Mouse (Mus musculus) frontal cortex, postnatal 14 days (tissue): Measurements from ENCODE around the gene Emc10.

Source experiments
- DNase-seq, 2 experiments: peaks; one replicate each; pipeline ENCODE4 v3.0.0; 2022; ENCODE audit warnings: low spot score in 2 of 2

Gene Emc10

DNA sequence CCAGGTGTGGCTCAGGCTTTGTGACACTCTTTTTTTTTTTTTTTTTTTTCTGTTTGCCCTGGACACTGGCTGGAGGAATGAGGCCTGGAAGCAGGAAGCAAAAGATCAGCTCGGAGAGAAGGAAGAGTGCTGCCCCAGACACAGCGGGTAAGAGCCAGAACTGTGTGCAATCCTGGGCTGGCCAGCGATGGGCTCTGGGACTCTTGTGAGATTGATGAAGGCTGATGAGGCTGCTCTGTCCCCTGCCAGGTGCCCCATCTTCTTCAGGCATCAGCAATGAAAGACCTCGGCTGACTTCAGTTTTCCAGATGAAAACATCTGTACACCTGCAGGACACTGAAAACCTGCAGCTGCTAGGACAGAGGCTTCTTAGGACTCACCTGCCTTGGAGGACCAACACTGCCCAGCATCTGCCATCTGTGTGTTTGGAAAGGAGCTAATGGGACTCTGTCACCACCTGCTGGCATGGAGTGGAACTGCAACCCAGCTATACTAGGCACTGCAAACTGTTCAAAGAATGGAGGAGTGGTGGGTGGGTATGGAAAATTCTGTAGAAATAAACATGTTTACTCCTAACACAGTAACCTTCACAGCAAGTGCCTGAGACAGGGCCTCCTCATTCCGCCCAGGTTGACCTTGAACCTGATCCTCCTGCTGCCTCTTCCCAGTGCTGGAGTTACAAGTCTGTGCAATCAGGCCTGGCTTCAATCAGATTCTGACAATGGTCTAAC is 11.3 kb downstream of the Emc10 start:
- peak; percentile 62 to 81 for DNase-seq

DNA sequence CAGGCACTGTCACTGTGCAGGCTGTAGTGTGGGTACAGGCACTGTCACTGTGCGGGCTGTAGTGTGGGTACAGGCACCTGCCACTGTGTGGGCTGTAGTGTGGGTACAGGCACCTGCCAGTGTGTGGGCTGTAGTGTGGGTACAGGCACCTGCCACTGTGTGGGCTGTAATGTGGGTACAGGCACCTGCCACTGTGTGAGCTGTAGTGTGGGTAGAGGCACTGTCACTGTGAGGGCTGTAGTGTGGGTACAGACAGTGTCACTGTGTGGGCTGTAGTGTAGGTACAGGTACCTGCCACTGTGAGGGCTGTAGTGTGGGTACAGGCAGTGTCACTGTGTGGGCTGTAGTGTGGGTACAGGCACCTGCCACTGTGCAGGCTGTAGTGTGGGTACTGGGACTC is 12.2 kb downstream of the Emc10 start:
- no peak for DNase-seq

DNA sequence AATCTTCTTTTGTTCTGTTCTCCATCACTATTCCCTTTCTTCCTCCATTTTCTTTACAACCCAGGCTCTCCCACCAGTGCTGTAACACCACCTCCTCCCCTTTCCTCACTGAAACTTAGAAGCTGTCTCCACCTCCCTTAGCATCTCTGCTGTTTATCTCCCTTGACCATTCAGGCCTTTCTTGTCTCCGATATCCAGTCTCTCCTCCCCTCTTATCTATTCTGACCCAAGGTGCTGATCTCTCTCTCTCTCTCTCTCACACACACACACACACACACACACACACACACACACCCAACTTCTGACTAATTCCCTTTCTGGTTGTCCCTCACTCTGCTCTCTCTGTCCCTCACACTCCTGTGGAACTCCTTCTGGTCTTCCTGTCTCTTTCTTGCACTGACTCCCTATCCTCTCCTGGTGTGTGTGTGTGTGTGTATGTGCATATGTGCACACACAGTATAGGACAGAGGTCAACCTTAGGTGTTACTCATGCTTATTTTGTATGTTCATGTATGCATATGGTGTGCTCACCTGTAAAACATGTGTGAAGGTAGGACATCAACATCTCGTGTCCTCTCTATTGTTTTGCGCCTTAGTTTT is 13.4 kb downstream of the Emc10 start:
- no peak for DNase-seq

DNA sequence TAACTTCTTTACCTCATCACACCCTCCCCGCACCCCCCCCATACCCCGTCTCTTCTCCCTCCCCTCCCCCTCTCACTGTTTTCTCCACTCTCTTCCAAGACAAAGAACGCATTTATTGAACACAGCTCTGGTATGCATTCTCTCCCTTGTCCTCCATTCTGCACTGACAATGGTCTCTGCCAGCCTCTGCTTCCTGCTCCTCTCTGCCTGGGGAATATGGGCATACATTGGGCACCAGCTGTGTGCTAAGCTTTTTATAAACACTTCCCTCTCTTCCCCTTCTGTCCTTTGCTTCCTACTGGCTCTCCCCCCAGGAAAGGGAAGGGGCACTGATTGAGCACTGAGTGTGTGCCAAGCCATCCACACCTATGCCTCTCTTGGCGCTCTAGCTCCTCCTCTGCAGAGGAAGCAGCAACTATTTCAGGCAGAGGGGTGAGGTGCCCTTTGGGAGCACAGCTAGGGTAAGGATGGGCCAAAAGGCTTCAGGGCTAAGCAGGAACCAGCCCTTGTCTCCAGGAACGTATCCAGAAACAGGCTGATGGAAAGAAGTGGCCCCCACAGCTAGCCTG is 21.2 kb downstream of the Emc10 start:
- peak; percentile 3 to 6 for DNase-seq

DNA sequence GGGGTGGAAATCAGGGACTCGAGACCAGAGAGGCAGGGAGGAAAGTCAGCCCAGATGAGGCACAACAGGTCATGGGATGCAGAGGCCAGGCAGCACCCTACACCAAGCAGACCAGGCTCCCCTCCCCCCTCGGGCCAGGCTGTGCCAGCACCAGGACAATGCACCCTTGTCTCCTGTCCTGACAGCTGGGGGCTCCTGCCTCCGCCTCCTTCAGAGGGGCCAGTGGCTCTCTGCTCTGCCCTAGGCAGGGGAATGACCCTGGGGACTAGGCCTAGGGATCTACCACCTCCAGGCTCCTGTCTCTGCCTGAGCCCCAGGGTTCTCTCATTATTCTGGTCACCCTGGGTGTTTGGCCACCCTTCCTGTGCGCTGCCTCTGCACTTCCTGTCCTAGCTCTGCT is 21.9 kb downstream of the Emc10 start:
- peak in 1 of 2 experiments; percentile 58 for DNase-seq

DNA sequence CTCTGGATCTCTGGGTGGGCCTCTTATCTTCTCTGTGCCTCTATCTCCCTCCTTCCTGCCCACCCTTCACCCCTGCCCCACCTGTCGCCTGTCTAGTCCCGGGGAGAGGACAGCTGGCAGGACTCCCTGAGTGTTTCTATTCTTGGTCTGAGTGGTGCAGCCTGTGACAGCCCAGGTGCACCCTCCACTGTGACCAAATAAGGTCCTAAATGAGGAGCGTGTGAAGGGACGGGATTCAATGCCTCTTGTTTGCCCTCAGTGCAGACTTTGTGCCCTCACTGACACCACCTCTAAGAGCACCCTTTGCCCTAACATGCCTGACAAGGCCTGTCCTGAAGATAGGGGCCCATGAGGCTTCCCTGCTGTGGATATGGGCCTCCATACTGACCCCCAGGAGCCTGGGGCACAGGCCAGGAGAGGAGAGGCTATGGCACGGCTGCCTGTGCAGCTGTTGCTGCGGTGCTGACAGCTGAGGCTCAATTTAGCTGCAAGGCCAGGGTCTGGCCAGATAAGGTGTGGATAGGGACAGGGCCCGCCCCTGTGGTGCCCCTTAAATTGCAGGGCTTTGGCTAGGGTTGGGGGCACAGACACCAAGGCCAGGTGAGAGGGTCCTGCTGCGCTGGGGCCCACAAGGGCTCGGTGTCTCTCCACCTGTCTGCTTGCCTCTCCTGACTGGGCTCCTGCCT is 23.2 kb downstream of the Emc10 start:
- peak in 1 of 2 experiments; percentile 9 for DNase-seq

DNA sequence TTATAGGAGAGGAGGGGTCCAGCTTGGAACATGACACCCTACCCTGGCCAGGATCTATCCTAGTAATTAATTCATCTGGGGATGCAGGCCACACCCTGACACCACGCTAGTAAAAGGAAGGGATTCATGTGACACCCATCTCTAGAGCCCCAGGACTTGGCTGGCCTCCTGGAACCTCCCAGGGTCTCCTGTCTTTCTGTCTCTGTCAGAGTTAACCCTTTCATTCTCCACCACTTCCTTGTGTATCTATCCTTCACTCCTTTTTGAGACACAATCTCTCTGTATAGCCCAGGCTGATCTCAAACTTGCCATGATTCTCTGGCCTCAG is 23.8 kb downstream of the Emc10 start:
- no peak for DNase-seq

DNA sequence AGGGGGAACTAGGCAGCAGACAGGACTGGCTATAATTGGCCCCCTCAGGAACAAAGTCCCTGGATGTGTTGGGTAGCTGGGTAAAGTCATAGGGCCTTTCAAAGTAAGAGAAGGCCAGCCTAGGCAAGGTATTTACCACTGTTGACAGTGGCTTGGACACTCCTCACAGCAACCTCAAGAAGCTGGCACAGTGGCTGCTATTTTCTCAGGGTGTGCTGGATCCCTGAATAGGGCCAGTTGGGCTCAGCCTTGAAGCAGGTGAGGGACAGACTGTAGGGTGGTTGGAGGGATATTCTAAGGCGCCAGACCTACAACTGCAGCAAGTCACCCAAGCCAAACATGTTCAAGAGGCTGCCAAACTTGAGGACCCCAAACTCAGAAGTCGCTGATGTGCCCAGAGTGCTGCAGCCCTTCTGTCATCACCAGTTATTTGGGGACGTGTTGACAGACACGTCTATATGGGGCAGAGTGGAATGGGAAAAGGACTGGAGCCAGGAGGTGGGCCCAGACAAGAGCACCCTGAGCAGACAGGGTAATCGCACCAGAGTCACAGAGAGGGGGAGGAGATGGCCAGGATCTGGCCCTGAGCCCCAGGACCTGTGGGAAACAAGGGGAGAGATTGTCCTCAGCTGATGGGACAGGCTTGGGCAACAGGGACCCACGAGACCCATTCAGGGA is 24.3 kb downstream of the Emc10 start:
- DNase-seq: peak in 1 of 2 experiments; percentile 9

DNA sequence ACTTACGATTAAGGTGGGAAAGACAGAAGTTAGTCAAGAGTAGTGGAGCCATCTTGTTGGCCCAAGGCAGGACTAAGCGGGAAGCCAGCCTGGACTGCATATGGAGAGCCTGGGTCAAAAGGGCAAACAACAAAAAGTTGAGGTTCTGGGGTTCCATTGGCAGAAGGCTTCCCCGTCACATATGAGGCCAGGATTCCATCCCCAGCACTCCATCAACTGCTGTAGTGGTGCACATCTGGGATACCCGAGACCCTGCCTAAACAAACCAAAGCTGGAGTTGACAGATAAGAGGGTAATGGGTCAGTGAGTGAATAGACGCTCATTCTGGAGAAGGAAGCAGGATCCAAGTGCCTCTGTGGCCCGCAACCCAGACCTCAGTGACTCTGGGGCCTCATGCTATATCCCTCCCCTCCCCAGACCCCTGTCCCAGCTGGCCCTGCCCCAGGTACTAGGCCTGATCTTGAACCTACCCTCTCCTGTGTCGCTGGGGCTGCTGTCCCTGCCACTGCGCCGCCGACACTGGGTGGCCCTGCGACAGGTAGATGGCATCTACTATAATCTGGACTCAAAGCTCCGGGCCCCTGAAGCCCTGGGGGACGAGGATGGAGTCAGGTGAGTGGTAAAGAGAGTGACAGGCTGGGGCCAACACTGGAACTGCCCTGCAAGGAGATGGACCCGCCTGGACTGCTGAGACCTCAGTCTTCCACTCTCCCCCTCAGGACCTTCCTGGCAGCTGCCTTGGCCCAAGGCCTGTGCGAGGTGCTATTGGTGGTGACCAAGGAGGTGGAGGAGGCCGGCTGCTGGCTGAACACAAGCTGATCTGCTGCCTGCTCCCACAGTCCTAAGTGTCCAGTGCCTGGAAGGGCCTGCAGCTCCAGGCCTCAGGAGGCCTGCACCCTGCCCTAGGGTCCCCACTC is 25.4 kb downstream of the Emc10 start:
- DNase-seq: peak in 1 of 2 experiments; percentile 11

DNA sequence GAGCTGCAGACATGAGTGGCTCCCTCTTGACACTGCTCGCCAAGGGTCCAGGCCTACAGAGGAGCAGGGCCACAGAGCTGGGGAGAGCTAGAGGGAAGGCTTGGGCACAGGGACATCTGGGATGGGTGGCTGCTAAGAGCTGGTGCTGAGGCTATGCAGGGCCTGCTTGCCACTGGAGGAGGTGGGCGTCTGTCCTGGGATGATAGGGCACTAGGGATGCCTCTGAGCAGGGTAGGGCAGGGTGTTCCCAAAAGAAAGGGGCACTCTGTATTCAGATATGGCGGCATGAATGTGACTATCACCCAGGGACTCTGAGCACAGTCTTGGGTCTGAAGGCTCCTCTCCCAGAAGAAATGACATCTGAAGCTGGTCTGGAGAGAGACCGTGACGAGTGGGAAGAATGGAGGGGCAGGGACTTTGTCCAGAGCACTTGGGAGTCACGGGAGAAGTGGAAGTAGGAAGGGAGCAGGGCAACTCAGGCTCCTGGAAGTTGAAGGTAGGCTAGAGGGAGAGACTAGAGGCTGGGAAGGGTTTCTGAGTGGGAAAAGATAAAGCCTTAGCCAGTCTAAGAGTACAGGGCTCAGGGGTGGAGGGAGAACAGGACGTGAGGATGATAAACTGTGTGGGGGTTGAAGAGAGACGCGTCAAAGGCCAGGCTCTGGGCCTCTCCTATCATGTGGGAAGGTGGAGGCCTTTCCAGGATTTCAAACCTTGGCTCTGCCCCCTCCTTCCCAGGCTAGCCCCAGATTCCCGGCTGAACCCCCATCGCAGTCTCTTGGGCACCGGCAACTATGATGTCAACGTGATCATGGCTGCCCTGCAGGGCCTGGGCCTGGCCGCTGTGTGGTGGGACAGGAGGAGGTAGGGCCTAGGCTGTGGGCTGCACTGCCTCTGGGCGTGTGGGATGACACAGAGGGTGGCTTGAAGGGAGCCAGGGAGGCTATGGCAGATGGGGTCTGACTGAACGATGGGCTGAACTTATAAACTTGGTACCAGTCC is 26.4 kb downstream of the Emc10 start:
- DNase-seq: peak in 1 of 2 experiments; percentile 9

DNA sequence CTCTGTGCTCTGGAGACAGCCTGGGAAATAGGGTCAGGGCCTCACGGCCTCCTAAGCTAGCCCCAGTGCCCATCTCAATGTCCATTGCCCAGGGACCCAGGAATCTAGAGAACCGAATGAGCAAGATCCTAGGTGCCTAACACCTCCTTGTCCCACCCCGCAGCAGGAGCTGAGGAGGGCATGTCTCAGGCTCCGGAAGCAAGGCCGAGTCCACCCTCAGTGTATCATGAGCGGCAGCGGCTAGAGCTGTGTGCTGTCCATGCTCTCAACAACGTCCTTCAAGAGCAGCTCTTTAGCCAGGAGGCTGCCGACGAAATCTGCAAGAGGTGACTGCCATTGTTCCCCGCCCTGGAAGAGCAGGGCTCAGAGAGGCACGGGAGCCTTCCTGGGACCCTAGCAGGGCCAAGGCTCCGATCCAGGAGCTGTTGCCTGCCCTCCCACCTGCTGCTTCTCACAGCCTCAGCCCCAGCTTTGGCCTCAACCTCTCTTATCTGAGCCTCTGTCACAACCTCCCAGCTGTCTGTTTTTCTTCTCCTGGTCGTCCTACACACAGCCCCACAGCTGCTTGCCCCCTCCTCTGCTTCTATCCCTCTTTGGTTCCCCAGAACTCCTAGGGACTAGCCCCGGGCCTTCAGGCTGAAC is 27.6 kb downstream of the Emc10 start:
- DNase-seq: peak in 1 of 2 experiments; percentile 34

DNA sequence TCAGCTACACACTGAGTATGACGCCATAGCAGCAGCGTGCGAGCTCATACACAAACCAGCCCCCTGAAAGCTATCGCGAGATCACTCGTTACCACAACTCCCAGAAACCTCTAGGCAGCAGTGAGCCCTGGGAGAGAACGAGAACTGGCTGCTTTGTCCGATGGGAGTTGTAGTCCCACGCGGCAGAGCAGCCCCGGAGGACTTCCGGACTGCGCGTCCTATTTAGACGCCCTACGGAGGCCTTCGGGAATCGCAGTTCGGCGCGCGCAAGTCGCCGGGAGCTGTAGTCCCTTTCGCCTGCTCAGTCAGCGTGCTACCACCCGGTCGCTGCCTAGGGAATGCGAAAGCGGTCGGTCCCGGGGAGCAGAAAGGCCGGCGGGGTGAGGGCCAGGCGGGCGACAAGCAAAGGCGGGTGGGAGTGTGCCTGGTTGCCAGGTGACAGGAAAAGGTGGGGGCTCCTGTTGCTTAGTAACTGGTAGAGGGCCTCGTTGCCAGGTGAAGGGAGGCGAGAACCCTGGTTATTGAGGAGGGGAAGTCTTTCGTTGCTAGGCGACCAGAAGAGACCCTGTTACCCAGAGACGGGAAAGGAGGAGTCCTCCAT is 28.4 kb downstream of the Emc10 start, which contains the start of gene Josd2:
Gene Josd2, plus strand, starts transcription at position 170 of the 601 bp plus-strand sequence.
- peak; percentile 92 to 96 for DNase-seq

DNA sequence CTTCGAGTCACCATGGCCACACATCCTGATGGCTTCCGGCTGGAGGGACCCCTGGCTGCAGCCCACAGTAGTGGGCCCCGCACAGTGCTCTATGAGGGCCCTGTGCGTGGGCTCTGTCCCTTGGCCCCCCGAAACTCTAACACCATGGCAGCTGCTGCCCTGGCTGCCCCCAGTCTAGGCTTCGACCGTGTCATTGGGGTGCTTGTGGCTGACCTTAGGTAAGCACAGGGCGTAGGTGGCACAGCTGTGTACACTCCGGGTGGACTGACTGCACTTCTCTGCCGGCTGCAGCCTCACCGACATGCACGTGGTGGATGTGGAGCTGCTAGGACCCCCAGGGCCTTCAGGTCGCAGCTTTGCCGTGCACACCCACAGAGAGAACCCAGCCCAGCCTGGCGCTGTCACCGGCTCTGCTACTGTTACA is 29.4 kb downstream of the Emc10 start:
- peak in 1 of 2 experiments; percentile 39 for DNase-seq

DNA sequence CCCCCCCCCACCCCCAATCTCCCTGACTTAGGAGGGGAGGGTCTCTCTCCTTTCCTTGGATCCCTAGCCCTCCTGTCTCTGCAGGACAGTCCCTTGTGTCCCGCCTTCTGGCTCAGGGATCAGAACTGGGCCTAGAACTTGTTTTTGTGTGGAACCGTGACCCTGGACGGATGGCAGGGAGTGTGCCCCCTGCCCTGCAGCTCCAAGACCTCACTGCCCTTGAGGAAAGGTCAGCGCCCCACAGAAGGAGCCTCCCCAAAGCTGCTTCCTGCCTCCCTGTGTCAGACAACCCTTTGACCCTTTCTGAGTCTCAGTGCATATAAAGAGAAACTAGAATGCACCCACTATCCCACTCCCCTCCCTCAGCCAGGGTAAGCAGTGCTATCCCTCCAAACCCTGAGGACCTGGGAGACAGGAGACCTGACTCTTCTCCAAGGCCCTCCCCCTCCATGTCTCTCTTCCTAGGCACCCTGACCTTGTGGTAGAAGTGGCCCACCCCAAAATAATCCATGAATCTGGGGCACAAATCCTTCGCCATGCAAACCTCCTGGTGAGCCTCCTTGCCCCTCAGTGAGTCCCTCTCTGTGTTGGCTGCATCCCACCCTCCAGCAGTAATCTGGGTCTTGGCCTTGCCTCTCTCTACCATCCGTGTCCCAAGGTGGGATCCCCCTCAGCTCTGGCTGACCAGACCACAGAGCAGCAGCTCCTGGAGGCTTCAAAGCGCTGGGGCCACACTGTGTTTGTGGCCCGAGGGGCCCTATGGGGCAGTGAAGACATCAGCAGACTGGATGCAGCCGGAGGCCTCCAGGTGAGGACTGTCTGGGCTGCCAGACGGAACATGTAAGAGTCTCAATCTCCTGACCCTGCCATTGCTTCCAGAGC is 30.1 kb downstream of the Emc10 start:
- DNase-seq: peak; percentile 10 to 35

DNA sequence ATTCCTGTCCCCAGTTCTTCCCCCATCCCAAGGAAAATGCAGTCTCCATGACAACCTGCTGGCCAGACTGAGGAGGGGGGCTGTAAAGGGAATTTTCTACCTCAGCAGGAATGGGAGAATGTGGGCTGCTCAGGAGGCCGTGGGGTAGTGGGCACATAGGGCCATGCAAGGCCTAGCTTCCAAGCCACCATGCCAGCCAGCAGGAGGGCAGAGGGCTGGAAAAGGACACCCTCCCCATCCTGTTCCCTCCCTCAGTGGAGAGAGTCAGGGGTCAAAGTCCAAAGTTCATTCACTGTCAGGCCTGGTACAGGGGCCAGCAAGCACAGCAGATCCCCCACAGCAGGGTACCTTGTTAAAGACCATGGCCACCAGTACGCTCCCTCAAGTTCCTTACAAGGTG is 31.2 kb downstream of the Emc10 start, which contains the start of gene Aspdh:
Gene Aspdh, plus strand, starts transcription at position 281 of the 400 bp plus-strand sequence.
- DNase-seq: peak in 1 of 2 experiments; percentile 28

DNA sequence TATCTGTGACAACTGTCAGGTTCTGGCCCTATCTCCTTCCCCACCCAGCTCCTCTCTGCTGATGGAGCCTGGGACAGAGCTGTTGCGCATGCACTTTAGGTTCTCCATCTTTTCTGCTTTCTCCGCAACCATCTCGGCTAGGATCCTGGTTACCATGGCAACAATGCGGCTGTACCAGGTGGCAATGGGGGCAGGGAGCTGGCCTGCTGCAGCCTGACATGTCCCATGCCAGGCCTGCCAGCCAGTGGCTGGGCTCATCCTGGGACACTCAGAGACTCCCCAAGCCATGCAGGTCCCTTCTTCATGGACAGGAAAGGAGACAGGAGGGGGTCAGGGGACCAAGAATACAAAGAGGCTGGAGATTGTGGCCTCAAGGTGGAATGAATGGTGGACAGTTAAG is 31.8 kb downstream of the Emc10 start:
- peak; percentile 74 to 82 for DNase-seq

DNA sequence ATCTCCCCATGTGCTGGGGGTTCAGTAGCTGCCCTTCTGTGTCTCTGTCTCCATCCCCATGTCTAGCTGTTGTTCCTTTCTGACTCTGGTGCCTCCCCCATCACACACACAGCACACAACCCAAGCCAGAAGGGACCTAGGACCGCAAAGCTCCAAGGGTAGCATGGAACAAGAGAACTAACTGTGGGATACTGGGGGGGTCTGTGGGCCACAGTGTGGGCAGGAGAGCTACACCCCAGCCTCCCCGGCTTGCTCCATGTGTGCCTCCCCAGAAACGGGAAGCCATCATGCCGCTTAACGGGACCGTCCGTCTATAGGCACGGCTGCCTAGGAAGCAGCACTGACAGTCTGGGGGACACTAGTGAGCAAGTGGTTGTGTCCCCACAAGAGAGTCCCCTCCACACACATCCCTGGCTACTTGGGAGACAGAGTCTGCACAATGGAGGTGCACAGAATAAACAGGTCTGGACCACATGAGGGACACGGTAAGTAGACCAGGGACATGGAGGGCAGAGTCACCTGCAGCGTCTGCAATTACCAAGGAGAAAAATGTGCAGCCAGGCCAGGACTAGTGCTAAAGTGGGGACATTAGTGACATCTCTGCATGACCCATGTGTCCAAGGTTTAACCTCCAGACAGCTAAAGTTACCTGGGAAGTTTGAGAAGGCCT is 32.6 kb downstream of the Emc10 start:
- DNase-seq: peak; percentile 12 to 21
